Mouse (Mus musculus) lung, postnatal 10 days (tissue): ENCODE data around the gene Aqp11.

Experiments used
- DNase-seq: peaks from one replicate; pipeline ENCODE4 v3.0.0; 2021

Gene Aqp11

DNA sequence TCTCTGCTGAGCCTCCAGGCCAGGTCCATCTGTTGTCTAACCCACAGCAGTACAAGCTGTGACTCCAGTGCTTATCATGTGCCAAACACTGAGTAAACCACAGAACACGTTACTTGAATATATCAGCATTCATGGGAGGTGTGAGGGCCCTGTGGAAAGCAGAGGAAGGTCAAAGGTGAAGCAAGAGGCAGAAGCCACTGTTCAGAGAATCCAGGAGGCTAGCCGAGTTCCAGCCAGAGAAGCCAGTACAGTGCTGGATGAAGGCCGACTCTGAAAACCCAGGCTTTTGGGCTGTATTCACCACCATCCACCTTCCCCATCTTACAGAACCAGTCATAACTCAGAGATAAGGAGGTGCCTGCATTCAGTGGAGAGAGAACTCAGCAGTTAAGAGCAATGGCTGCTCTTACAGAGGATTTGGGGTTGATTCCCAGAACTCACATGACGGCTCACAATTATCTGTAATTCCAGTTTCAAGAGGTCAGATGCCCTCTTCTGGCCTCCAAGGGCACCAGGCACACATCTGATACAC, 9.2 kb upstream of the Aqp11 start:
- DNase-seq = no peak

DNA sequence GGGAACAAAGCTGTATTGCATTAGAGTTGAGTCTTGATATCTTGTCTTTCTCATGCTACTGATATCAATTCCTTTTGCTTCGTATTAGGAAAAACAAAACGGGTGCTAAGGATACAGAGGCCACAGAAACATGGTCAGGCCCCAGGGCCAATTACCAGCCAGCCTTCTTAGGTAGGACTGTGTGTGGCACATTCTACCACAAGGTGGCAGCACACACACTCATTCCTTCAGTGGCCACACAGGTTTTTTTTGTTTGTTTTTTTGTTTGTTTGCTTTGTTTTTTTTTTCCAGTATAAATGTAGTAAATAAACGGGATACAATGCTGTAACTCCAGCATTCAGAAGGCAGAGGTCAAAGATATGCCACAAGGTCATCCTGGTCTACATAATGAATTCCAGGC, 7.2 kb upstream of the Aqp11 start:
- DNase-seq = peak; percentile 63

DNA sequence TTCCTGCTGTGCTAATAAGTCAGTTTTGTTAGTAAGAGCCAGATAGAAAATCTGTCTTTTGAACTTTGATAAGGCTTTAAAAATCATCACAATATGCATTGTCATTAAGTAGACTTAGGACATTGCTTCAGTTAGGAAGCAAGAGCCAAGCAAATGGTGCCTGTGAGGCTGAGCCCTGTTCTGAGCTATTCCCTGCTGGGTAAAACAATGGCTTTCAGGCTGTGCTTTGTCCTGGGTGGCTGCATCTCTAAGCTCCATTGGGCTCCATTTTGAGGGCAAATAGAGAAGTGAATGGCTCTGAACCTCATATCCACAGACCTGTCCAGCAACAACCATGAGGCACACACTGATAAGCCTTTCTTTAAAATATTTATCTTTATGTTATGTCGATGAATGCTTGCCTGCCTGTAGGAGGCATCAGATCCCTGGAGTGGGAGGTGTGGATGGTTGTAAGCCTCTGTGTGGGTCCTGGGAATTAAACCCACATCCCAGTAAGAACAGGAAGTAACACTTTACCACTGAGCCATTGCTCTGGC, 3.7 kb upstream of the Aqp11 start:
- DNase-seq = no peak

DNA sequence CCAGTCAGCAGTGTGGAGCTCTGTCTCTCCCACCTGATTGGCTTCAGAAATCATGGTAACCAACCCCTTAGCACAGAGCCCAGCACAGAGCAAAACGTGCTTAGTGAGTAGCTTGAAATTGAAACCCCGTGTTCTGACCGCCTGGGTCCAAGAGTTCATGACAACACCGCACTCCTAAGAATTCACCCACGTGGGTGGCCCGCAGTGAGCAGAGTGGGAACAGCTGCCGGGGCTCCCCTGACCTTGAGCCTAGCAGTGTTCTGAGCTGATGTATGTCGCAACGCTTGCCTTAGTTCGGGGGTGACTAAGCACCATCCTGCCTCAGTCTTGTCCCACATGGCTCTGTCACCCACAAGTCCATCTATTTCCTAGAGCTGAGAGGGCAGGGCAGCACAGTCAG, 2.9 kb upstream of the Aqp11 start:
- peak; percentile 45 for DNase-seq

DNA sequence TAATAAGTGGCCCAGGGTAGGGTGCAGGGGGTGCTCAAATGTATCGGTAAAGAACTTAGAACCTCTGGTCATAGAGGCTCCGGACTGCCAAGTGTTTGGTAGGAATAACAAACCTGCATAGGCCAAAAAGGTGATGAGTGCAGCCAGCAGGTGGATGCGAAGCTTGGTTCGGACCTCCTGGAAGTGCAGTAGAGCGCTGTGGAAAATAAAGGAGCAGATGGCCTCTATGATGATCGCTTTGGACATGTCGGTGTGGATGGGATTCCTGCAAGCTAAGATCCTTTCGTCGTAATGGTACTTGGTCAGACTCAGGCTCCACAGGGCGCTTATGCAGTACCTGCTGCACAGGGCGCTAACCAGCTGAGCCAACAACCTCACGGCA, 842 bp downstream of the Aqp11 start:
- DNase-seq = no peak

DNA sequence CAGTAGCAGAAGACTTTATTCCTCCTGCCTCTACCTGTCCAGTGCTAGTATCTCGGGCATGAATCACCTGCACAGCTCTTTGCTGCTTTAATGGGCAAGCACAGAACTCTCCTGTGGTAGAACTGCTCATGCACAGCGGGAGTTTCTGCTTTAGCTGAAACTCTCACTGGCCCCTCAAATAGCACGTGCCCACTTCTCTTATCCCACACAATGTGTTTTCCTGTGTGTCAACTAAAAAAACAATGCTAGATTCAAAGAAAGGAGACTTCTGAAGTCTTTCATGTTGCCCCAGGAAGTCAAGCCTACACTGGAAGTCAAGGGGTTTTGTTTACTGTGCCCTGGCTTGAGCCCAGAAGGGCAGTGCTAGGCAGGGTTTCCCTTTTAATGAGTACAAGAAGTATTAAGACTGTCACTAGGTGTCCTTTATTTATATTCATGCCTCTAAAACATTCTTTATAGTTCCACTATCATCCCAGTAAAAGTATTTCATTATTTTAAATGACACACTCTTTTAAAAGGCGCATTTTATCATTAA, 2.1 kb downstream of the Aqp11 start:
- peak; percentile 60 for DNase-seq

DNA sequence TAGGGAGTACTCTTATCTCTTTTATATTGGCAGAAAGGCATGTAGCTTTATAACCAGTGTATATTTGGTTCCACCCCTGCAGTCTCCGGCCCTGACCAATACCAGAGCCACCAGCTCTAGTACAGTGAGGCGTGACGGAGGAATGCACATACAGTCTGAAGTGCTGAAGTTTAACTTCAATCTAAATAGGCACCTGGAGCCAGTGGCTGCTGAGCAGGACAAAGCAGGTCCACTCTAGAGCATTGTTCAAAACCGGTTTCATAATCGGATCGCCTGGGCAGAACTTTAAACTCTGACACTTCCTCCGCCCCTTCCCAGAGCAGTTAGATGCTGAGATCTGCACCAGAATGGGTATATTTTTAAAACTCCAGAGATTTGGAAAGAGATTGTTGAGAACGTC, 3.1 kb downstream of the Aqp11 start:
- DNase-seq = no peak

DNA sequence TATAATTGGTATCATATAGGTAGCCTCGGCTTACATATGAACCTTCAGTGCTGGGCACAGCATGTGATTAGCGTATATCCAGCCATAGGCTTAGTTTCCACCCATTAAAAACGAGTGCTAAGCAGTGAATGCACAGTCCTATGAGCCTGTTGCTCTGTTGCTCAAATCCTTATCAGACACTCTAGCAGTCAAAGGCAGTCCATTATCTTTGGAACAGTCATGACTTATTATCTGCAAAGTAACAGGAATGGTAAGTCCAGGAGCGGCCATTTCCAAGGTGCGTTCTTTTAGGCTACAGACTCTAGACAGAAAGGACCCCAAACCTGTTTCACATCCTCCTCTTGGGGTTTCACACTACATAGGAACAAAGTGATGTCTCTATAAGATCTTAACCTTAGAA, 4.5 kb downstream of the Aqp11 start:
- DNase-seq = no peak

DNA sequence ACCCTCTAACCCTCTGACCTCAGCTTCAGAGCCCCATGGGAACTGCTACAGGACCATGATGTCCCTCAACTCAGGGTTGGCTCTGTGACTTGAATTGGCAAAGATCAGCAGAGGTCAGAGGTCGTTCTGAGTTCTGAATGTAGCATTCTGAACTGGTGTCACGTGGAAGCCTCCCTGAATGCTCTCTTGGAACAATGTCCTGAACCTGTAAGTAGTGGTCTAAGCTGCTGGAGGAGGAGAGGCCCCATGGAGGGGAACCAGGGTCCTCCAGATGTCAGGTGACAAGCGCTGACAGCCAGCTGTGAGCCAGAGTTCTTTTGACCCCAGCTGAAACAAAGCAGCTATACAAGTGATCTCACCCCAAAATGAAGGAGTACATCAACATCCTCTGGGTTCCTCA, 7.7 kb downstream of the Aqp11 start:
- DNase-seq = no peak

DNA sequence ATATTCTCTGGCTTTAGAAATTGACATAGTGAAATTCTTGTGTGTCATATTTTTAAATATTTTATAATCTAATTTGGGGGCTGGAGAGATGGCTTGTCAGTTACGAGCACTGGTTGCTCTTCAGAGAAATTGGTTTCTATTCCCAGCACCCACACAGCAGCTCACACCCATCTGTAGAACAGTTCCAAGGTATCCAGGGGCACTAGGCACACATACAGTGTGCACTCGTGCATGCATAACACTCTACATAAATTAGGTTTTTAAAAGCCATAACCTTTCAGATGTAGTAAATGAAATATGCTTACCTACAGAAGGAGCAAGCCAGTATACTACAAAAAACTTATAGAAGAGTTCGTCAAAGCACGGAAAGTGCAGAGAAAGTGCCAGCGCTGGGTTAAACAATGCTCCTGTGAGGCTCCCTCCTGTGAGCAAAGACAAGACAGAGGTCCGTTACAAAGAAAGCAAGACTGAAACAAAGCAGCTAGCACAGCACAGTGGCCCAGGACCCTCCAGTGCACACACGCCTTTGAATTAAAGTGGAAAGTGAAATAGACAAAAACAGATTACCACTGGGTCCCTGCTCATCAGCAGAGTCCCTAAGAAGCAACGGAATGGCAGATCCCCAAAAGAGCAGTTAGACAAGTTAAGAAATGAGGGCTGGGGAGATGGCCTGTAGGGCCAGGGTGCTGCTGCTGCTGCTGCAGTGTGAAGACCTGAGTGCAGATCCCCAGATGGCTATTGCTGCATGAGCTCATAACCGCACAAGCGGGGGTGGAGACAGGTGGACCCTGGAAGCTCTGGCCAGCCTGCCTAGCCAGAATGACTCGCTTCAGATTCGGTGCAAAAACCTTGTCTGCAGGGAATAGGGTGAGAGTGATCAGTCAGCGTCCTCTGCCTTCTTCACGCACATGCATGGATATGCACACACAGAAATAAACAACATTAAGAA, 9.1 kb downstream of the Aqp11 start:
- no peak for DNase-seq

DNA sequence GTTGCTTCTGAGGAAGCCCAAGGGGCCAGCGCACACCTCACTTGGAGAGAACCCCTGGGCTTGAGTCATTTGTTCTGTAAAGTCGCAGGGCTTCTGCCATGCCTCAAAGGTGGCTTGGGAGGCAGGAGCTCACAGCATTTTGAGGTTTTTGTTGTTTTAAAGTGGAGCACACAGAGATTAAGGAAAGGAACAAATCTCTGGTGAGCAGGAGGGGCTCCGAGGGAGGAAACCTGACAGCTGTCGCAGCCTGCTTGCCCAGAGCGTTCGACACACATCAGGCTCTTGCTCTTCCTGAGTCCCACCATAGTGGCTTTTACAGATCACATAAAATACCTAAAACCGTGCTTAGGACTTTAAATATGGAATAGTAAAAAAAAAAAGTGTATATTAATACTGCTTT, 11.3 kb downstream of the Aqp11 start:
- no peak for DNase-seq

DNA sequence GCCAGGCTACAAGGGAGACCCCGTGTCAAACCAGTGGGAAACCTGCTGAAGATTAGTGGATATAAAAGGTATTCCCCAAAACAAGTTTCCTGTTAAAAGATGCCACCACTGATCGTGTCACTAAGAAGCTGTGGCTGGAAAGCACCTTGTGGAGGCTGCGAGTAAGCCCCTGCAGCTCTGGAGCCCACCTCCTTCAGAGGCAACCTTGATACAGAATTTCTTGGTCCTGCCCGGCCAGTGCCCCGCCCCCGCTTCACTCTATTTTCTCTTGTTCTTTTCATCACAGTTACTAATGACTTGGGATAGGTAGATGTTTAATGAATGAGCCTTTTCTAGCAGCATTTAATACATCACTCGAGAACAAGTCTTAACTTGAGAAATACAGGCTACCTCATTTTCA, 12.0 kb downstream of the Aqp11 start:
- no peak for DNase-seq

DNA sequence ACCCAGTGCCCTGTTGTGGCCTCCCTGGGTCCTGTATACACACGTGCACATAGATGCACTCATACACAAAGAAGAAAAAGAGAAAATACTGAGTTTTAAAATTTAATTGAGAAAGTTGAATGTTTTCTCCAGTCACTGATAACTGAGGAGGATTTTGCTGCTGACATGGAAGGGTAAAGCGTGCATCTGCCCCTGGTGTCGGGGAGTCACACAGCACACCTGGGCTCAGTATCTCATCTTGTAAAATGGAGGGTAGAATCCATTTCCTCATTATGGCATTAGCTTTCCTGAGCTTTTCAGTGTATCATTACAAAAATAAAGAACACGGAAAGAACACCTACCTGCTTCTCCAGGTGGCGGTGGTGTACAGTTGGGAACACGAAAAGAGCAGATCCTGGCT, 12.7 kb downstream of the Aqp11 start:
- DNase-seq = no peak

DNA sequence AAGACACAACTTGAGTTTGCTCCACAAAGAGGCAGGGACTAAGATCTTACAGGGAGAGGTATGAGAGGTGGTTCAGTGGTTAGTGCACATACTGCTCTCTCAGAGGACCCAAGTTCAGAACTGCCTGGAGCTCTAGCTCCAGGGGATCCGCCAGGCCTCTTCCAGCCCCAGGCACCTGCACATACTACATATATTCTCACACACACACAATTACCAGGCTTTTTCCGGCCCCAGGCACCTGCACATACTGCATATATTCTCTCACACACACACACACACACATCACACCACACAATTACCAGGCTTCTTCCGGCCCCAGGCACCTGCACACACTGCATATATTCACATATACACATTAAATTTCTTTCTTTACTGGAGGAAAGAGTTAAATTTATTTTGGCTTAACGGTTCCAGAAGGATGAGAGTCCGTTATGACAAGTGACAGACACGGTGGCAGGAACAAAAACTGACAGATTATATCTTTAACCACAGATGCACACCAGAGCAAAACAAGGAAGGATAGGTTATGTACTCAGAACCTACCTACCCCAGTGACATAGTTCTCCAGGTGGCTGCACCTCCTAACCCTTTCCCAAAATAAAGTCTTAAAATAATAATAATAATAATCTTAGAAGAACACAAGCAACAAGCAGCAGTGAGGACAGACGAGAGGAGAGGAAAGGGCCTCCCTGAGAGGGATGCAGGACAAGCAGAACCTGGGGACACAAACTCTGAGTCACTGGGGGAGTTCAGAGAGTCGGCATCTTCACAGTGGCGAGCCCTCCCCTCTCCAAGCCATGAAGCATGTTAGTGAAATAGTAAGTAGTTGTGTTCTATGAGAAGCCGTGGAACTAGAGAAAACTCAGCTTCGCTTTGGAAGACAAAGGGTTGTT, 14.2 kb downstream of the Aqp11 start:
- DNase-seq = no peak

DNA sequence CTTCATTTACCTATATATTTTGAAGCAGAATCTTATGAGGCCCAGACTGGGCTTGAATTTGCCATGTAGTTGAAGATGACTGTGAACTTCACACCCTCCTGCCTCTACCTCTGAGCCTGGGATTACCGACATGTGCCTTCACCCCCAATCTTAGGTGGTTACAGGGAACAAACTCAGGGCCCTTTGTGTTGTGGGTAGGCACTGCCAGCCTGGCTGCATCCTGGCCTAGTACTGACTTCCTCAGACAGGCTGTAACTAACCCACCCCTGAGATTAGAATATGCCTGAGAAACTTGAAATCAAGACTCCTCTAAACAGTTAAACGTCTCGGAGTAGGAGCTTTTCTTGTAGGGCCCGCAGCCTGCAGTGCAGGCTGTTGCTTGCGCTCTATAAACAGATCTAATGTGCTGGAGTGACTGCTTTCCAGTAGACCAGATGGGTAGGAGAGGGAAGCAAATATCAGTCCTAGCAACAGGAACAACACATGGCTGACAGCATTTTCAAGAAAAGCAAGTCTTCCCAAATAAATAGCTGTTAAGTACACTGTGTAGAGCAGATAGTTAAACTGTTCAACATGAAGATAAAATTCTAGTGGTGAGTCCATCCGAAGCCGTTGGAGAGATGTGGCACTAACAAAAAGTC, 15.7 kb downstream of the Aqp11 start:
- no peak for DNase-seq

DNA sequence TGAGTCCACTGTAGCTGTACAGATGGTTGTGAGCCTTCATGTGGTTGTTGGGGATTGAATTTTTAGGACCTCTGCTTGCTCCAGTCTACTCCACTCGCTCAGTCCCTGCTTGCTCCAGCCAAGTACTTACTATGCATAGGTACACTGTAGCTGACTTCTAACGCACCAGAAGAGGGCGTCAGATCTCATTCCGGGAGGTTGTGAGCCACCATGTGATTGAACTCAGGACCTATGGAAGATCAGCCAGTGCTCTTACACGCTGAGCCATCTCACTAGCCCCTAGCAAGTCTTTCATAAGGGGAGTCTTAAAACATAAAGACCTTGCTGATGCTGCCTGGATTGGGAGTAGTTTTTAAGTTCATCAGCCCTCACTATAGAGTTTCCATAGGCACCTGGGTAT, 18.0 kb downstream of the Aqp11 start:
- DNase-seq = no peak

DNA sequence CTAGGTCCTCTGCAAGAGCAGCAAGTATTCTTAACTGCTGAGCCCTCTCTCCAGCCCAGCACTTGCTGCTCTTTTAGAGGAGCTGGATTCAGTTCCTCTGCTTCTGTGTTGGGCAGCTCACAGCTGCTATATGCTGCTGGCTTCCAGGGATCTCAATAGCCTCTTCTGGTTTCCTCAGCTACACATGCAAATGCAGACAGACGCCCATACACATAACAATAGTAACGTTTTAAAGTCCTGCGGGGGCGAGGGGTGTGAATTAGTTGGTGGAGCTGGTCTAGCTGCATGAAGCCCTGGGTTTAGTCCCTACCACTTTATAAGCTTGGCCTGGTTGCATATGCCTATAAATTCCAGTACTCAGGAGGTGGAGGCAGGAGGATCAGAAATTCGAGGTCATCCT, 19.0 kb downstream of the Aqp11 start:
- DNase-seq = no peak

DNA sequence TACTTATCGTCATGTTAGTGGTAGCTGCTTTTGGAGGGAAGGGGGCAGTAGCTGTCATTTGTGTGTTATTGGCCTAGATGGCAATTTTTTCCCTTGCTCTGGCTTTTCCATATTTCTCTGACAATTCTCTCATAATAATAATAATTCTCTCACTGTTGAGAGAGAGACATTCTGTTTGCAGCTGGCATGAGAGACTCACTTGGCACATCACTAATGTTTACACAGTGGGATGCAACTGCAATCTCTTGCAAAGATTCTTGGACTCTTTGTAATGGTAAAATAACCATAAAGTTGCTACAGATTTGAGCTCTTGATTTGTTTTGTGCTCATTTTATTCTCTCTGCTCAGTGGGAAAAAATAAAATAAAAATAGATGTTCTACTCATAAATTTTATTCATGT, 20.8 kb downstream of the Aqp11 start:
- peak; percentile 53 for DNase-seq

DNA sequence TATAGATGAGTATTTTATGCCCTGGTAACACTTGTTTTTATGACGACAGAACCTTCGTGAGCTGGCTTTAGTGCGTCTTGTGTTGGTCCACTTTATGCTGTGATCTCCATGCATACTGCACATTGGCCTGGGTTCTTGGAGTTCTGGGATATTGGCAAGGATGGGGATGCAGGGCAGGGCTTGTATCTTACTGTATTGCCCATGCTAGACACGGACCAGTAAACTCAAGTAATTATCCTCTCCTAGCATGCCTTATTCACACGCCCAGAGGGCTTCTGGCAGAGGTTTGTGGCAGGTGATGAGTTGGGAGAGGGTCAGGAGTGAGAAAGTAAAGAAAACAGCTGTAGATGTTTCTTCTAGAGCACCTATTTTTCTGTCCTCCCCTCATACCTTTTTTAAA, 23.4 kb downstream of the Aqp11 start:
- no peak for DNase-seq

DNA sequence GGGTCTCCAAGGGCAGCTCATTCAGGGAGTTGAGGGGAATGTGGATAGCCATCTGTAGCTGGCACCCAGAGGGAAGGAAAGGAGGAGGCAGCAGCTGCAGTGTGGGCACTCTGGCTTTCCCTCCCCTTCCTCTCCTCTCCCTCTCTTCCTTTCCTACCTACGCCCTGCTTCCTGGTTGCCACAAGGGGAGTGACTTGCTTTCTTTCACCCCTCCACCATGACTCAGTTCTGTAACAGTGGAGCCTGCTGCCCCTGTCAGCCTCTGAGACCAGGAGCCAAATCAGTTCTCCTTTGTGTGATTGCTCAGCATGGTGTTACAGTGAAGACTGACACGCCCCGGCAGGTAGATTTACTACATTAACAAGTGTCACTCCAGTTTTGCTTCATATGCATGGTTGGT, 28.9 kb downstream of the Aqp11 start:
- no peak for DNase-seq

DNA sequence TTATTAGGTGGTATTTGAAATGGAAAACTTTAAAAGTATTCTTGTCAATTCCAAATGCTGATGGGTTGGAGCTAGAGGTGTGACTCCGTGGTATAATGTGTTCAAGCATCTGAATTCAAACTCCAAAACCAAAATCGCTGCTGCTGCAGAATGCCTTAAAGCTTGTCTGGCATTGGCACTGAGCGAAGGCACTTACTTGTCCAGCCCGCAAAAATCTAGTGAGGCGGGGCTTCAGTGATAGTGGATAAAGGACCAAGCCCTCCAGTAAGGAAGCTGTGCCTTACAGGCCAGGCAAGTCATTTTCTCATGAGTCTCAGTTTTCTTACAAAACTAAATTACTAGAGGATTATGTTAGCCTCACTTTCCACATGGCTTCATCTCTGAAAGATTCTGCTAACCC, 30.3 kb downstream of the Aqp11 start:
- DNase-seq = no peak

DNA sequence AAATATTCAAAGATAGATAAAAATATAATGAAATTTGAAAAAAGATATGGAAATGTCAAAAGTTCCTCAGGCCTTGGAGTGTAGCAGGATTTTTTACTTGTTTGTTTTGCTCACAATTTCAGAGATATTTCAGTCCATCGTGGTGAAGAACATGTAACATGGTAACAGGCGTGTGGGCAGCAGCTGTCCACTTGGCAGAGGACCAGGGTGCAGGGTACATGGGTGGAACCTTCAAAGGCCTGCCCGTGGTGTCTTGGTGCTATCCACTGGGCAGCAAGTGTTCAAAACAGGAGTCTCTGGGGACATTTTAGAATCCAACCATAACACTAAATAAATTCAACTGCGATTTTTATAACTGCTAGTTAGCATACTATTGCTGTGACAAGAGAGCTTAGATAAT, 31.0 kb downstream of the Aqp11 start:
- DNase-seq = no peak

DNA sequence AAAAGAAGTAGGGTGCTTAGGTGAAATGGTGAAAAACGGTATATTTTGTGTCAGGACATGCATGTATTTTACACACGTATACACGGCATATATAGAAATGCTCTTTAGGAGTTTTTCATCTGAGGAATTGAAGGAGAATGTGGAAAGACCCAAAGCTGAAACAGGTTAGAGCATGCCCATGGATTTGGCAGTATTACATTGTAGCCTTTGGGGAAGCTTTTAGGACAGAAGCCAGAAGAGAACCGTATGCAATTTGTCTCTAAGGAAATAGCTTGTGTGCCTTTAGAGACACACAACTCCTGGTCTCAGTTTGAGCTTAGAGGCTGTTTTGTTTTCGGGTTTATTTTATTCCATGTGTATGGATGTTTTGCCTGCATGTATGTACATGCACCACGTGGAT, 37.0 kb downstream of the Aqp11 start:
- DNase-seq = no peak
